Mouse (Mus musculus): ENCODE results near the gene Gm9603. TPM values are rescaled to one million over a fixed set of nuclear protein-coding genes. Genes with fewer than 3 reads are reported as not detected.
"Not testable (repeated sequence)": the region's sequence is repeated elsewhere in the genome, so short reads cannot be mapped to it uniquely, and the experiment has no call there.

The Gm9603 gene
- total RNA-seq (2018; cell fraction: chromatin; rRNA removed), result not detected
- total RNA-seq (2018; cell fraction: cytosol; rRNA removed), result not detected
- not detected for total RNA-seq (2018; cell fraction: nucleus; rRNA removed)
- polyA plus RNA-seq (2018), result not detected in 3 replicates

DNA sequence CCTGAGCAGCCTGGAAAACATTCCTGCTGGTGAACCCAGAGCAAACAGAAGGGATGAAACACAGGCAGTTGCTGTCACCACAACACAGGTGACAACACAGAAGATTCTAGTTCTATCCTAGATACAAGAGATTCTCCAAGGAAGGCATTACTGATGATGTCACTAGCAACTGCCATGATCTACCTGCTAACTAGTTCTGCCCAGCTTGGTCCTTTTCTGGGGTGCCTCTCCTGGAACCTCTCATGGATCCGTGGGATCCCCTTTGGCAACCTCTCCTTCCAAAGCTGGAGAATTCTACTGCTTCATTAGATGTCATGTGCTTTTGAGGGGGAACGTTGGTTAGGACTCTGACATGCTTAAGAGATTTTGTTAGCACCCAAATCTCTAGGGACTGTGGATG is at the start of gene Gm9603:
Gm9603 (minus strand) TSS at position 101 of the 400 bp plus-strand sequence.
- H3K27ac ChIP-seq; H3K4me3 ChIP-seq (ENCODE audit: inconsistent target); H3K79me2 ChIP-seq (ENCODE audit: inconsistent target); H3K36me3 ChIP-seq (ENCODE audit: inconsistent target): not testable (repeated sequence)
- WGBS (ENCODE audit: missing documents), result no CpG with 5 or more reads among the region's 2 CpGs

DNA sequence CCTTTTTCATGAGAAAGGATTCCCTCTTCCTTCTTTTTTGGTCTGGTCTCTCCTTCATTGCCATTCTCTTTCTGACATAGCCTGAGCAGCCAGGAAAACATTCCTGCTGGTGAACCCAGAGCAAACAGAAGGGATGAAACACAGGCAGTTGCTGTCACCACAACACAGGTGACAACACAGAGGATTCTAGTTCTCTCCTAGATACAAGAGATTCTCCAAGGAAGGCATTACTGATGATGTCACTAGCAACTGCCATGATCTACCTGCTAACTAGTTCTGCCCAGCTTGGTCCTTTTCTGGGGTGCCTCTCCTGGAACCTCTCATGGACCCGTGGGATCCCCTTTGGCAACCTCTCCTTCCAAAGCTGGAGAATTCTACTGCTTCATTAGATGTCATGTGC is 54.3 kb downstream of the Gm9603 start, which contains the start of gene Gm8265:
Gm8265 (minus strand) TSS at position 101 of the 400 bp plus-strand sequence.
- no CpG with 5 or more reads among the region's 1 CpGs for WGBS (ENCODE audit: missing documents)
- H3K79me2 ChIP-seq (ENCODE audit: inconsistent target); H3K36me3 ChIP-seq (ENCODE audit: inconsistent target); H3K27ac ChIP-seq; H3K4me3 ChIP-seq (ENCODE audit: inconsistent target): not testable (repeated sequence)

Other genes starting within 250 kb of the Gm9603 start
- gene Gm3194, start 232.0 kb downstream of the Gm9603 start, polyA plus RNA-seq (2018), result not detected in 3 replicates
- gene Gm8246, start 209.6 kb downstream of the Gm9603 start, polyA plus RNA-seq (2018), result not detected in 3 replicates
- not detected in 3 replicates for gene Gm3187, start 203.2 kb downstream of the Gm9603 start, polyA plus RNA-seq (2018)
- not detected in 3 replicates for gene Gm3488, start 185.8 kb downstream of the Gm9603 start, polyA plus RNA-seq (2018)
- not detected in 3 replicates for gene Gm3532, start 149.0 kb downstream of the Gm9603 start, polyA plus RNA-seq (2018)
- not detected in 3 replicates for gene Gm8265, start 54.4 kb downstream of the Gm9603 start, polyA plus RNA-seq (2018)
- gene Gm3373, start 54.1 kb upstream of the Gm9603 start, polyA plus RNA-seq (2018), result not detected in 3 replicates
- not detected in 3 replicates for gene Gm3383, start 120.5 kb upstream of the Gm9603 start, polyA plus RNA-seq (2018)
- gene Gm3424, start 142.9 kb upstream of the Gm9603 start, polyA plus RNA-seq (2018), result not detected in 3 replicates
- not detected in 3 replicates for gene Gm8237, start 192.9 kb upstream of the Gm9603 start, polyA plus RNA-seq (2018)